Mouse (Mus musculus): ENCODE results near the gene Ppp2r5e. TPM values are rescaled to one million over a fixed set of nuclear protein-coding genes. Genes with fewer than 3 reads are reported as not detected.

Gene Ppp2r5e
- polyA plus RNA-seq, 1 experiment from 2014 or later: 24.4 TPM

GRCm38 (mm10) chr12:75598988-75599387, 2.9 kb upstream of the Ppp2r5e start:
- H3K36me3 ChIP-seq (ENCODE audit: inconsistent target): no peaks in the 10 kb centered on the region
- no peak overlapping the region for H3K4me3 ChIP-seq (ENCODE audit: inconsistent target)
- H3K27ac ChIP-seq: no peak overlapping the region
- H3K79me2 ChIP-seq (ENCODE audit: inconsistent target): peaks cover 14% of the 10 kb centered on the region
- WGBS (ENCODE audit: missing documents): 94% methylated on average over 4 of the region's 4 CpGs

- Histone ChIP-seq H3K4me3 (ENCODE audit: inconsistent target) (no peak overlapping the region), H3K36me3 (ENCODE audit: inconsistent target) (peaks cover 3% of the 10 kb centered on the region; the same call in 1 of the 2 replicates), H3K79me2 (ENCODE audit: inconsistent target) (peaks cover 26% of the 10 kb centered on the region), H3K27ac (no peak overlapping the region)
- WGBS (ENCODE audit: missing documents): 92% methylated on average over 4 of the region's 4 CpGs
Observed at GRCm38 (mm10) chr12:75597707-75598106, 1.7 kb upstream of the Ppp2r5e start.

GRCm38 (mm10) chr12:75595291-75596153, 523 bp downstream of the Ppp2r5e start:
- Histone ChIP-seq H3K36me3 (ENCODE audit: inconsistent target) (peaks cover 8% of the 10 kb centered on the region; the same call in 1 of the 2 replicates), H3K27ac (no peak overlapping the region), H3K79me2 (ENCODE audit: inconsistent target) (peaks cover 48% of the 10 kb centered on the region), H3K4me3 (ENCODE audit: inconsistent target) (peak overlapping the region; percentile 60)
- 2% methylated on average over 77 of the region's 97 CpGs for WGBS (ENCODE audit: missing documents)

- peaks cover 59% of the 10 kb centered on the region for H3K79me2 ChIP-seq (ENCODE audit: inconsistent target)
- no peak overlapping the region for H3K27ac ChIP-seq
- peaks cover 16% of the 10 kb centered on the region for H3K36me3 ChIP-seq (ENCODE audit: inconsistent target)
- peak overlapping the region; percentile 60; the same call in 1 of the 2 replicates for H3K4me3 ChIP-seq (ENCODE audit: inconsistent target)
- 47% methylated on average over 5 of the region's 5 CpGs for WGBS (ENCODE audit: missing documents)
Observed at GRCm38 (mm10) chr12:75594404-75594803, 1.6 kb downstream of the Ppp2r5e start.

- WGBS (ENCODE audit: missing documents): 96% methylated on average over 4 of the region's 4 CpGs
- no peak overlapping the region for H3K4me3 ChIP-seq (ENCODE audit: inconsistent target)
- H3K36me3 ChIP-seq (ENCODE audit: inconsistent target): peaks cover 22% of the 10 kb centered on the region
- peaks cover 65% of the 10 kb centered on the region for H3K79me2 ChIP-seq (ENCODE audit: inconsistent target)
- no peak overlapping the region for H3K27ac ChIP-seq
Observed at GRCm38 (mm10) chr12:75593817-75594216, 2.2 kb downstream of the Ppp2r5e start.

- H3K27ac ChIP-seq: no peak overlapping the region
- no peak overlapping the region for H3K4me3 ChIP-seq (ENCODE audit: inconsistent target)
- H3K36me3 ChIP-seq (ENCODE audit: inconsistent target): peaks cover 30% of the 10 kb centered on the region
Observed at GRCm38 (mm10) chr12:75587501-75587900, 8.5 kb downstream of the Ppp2r5e start.

GRCm38 (mm10) chr12:75583776-75584175, 12.3 kb downstream of the Ppp2r5e start:
- peaks cover 13% of the 10 kb centered on the region; the same call in 1 of the 2 replicates for H3K36me3 ChIP-seq (ENCODE audit: inconsistent target)
- WGBS (ENCODE audit: missing documents): 97% methylated on average over 3 of the region's 3 CpGs
- H3K79me2 ChIP-seq (ENCODE audit: inconsistent target): peaks cover 100% of the 10 kb centered on the region
- H3K27ac ChIP-seq: no peak overlapping the region
- no peak overlapping the region for H3K4me3 ChIP-seq (ENCODE audit: inconsistent target)

More at GRCm38 (mm10) chr12:75587501-75587900, 8.5 kb downstream of the Ppp2r5e start:
- H3K79me2 ChIP-seq (ENCODE audit: inconsistent target): peaks cover 100% of the 10 kb centered on the region

GRCm38 (mm10) chr12:75579076-75579475, 17.0 kb downstream of the Ppp2r5e start:
- H3K79me2 ChIP-seq (ENCODE audit: inconsistent target): peaks cover 100% of the 10 kb centered on the region
- 91% methylated on average over 2 of the region's 2 CpGs for WGBS (ENCODE audit: missing documents)
- H3K36me3 ChIP-seq (ENCODE audit: inconsistent target): 0 out of 2 replicates have a peak, but pooled peaks cover 1% of the 10 kb centered on the region
- no peak overlapping the region for H3K4me3 ChIP-seq (ENCODE audit: inconsistent target)
- H3K27ac ChIP-seq: no peak overlapping the region

- Histone ChIP-seq H3K27ac (no peak overlapping the region), H3K4me3 (ENCODE audit: inconsistent target) (no peak overlapping the region), H3K36me3 (ENCODE audit: inconsistent target) (no peaks in the 10 kb centered on the region), H3K79me2 (ENCODE audit: inconsistent target) (peaks cover 100% of the 10 kb centered on the region)
- 94% methylated on average over 5 of the region's 5 CpGs for WGBS (ENCODE audit: missing documents)
Observed at GRCm38 (mm10) chr12:75577255-75577654, 18.8 kb downstream of the Ppp2r5e start.

- 67% methylated on average over 3 of the region's 4 CpGs for WGBS (ENCODE audit: missing documents)
- Histone ChIP-seq H3K27ac (no peak overlapping the region), H3K79me2 (ENCODE audit: inconsistent target) (peaks cover 100% of the 10 kb centered on the region), H3K36me3 (ENCODE audit: inconsistent target) (no peaks in the 10 kb centered on the region), H3K4me3 (ENCODE audit: inconsistent target) (no peak overlapping the region)
Observed at GRCm38 (mm10) chr12:75572271-75572670, 23.8 kb downstream of the Ppp2r5e start.

- Histone ChIP-seq H3K79me2 (ENCODE audit: inconsistent target) (peaks cover 100% of the 10 kb centered on the region), H3K4me3 (ENCODE audit: inconsistent target) (no peak overlapping the region), H3K36me3 (ENCODE audit: inconsistent target) (no peaks in the 10 kb centered on the region), H3K27ac (no peak overlapping the region)
- WGBS (ENCODE audit: missing documents): 100% methylated on average over 1 of the region's 1 CpGs
Observed at GRCm38 (mm10) chr12:75570138-75570537, 25.9 kb downstream of the Ppp2r5e start.

- H3K36me3 ChIP-seq (ENCODE audit: inconsistent target): no peaks in the 10 kb centered on the region
- WGBS (ENCODE audit: missing documents): 96% methylated on average over 5 of the region's 5 CpGs
- no peak overlapping the region for H3K4me3 ChIP-seq (ENCODE audit: inconsistent target)
- no peak overlapping the region for H3K27ac ChIP-seq
- peaks cover 96% of the 10 kb centered on the region for H3K79me2 ChIP-seq (ENCODE audit: inconsistent target)
Observed at GRCm38 (mm10) chr12:75567745-75568144, 28.3 kb downstream of the Ppp2r5e start.

GRCm38 (mm10) chr12:75565756-75566155, 30.3 kb downstream of the Ppp2r5e start:
- no peak overlapping the region for H3K4me3 ChIP-seq (ENCODE audit: inconsistent target)
- H3K27ac ChIP-seq: no peak overlapping the region
- H3K79me2 ChIP-seq (ENCODE audit: inconsistent target): peaks cover 96% of the 10 kb centered on the region
- no peaks in the 10 kb centered on the region for H3K36me3 ChIP-seq (ENCODE audit: inconsistent target)
- 99% methylated on average over 5 of the region's 5 CpGs for WGBS (ENCODE audit: missing documents)

GRCm38 (mm10) chr12:75564498-75564897, 31.5 kb downstream of the Ppp2r5e start:
- Histone ChIP-seq H3K79me2 (ENCODE audit: inconsistent target) (peaks cover 96% of the 10 kb centered on the region), H3K27ac (no peak overlapping the region), H3K36me3 (ENCODE audit: inconsistent target) (no peaks in the 10 kb centered on the region), H3K4me3 (ENCODE audit: inconsistent target) (no peak overlapping the region)
- WGBS (ENCODE audit: missing documents): 100% methylated on average over 1 of the region's 1 CpGs

GRCm38 (mm10) chr12:75562996-75563618, 32.9 kb downstream of the Ppp2r5e start:
- 100% methylated on average over 1 of the region's 1 CpGs for WGBS (ENCODE audit: missing documents)
- Histone ChIP-seq H3K79me2 (ENCODE audit: inconsistent target) (peaks cover 96% of the 10 kb centered on the region), H3K36me3 (ENCODE audit: inconsistent target) (no peaks in the 10 kb centered on the region), H3K27ac (no peak overlapping the region), H3K4me3 (ENCODE audit: inconsistent target) (no peak overlapping the region)
